Mouse (Mus musculus): ENCODE results near the gene Trafd1.

Gene Trafd1

GRCm38 (mm10) chr5:121384757-121385460 lies 523 bp downstream of the Trafd1 start:
- peak; percentile 35 to 42 for DNase-seq (ENCODE audit: low spot score in 2 of 2)

GRCm38 (mm10) chr5:121383857-121384756 lies 1.3 kb downstream of the Trafd1 start:
- DNase-seq (ENCODE audit: low spot score in 2 of 2) = no peak

GRCm38 (mm10) chr5:121380692-121381091 lies 4.7 kb downstream of the Trafd1 start:
- no peak for DNase-seq (ENCODE audit: low spot score in 2 of 2)

GRCm38 (mm10) chr5:121378678-121379256 lies 6.7 kb downstream of the Trafd1 start:
- no peak for DNase-seq (ENCODE audit: low spot score in 2 of 2)

GRCm38 (mm10) chr5:121376972-121377371 lies 8.5 kb downstream of the Trafd1 start:
- DNase-seq (ENCODE audit: low spot score in 2 of 2) = peak; percentile 40 to 65

- no peak for DNase-seq (ENCODE audit: low spot score in 2 of 2)
Measured at GRCm38 (mm10) chr5:121374790-121375189, 10.6 kb downstream of the Trafd1 start.

- no peak for DNase-seq (ENCODE audit: low spot score in 2 of 2)
Measured at GRCm38 (mm10) chr5:121371712-121372111, 13.7 kb downstream of the Trafd1 start.

- no peak for DNase-seq (ENCODE audit: low spot score in 2 of 2)
Measured at GRCm38 (mm10) chr5:121367255-121367654, 18.2 kb downstream of the Trafd1 start.

- DNase-seq (ENCODE audit: low spot score in 2 of 2) = no peak
Measured at GRCm38 (mm10) chr5:121366449-121367225, 18.8 kb downstream of the Trafd1 start.

GRCm38 (mm10) chr5:121363441-121363840 lies 22.0 kb downstream of the Trafd1 start:
- no peak for DNase-seq (ENCODE audit: low spot score in 2 of 2)

- DNase-seq (ENCODE audit: low spot score in 2 of 2) = no peak
Measured at GRCm38 (mm10) chr5:121361696-121362095, 23.7 kb downstream of the Trafd1 start.

GRCm38 (mm10) chr5:121359229-121359628 lies 26.2 kb downstream of the Trafd1 start:
- no peak for DNase-seq (ENCODE audit: low spot score in 2 of 2)

- DNase-seq (ENCODE audit: low spot score in 2 of 2) = no peak
Measured at GRCm38 (mm10) chr5:121343997-121344396, 41.4 kb downstream of the Trafd1 start.

- no peak for DNase-seq (ENCODE audit: low spot score in 2 of 2)
Measured at GRCm38 (mm10) chr5:121342490-121342889, 42.9 kb downstream of the Trafd1 start.

- DNase-seq (ENCODE audit: low spot score in 2 of 2) = no peak
Measured at GRCm38 (mm10) chr5:121340965-121341473, 44.4 kb downstream of the Trafd1 start.

- DNase-seq (ENCODE audit: low spot score in 2 of 2) = no peak
Measured at GRCm38 (mm10) chr5:121339507-121340230, 45.8 kb downstream of the Trafd1 start.

GRCm38 (mm10) chr5:121336776-121337175 lies 48.7 kb downstream of the Trafd1 start:
- no peak for DNase-seq (ENCODE audit: low spot score in 2 of 2)

- no peak for DNase-seq (ENCODE audit: low spot score in 2 of 2)
Measured at GRCm38 (mm10) chr5:121336009-121336408, 49.4 kb downstream of the Trafd1 start.

GRCm38 (mm10) chr5:121335426-121335825 lies 50.0 kb downstream of the Trafd1 start:
- no peak for DNase-seq (ENCODE audit: low spot score in 2 of 2)

- DNase-seq (ENCODE audit: low spot score in 2 of 2) = no peak
Measured at GRCm38 (mm10) chr5:121334454-121334853, 51.0 kb downstream of the Trafd1 start.

GRCm38 (mm10) chr5:121333976-121334375 lies 51.5 kb downstream of the Trafd1 start:
- DNase-seq (ENCODE audit: low spot score in 2 of 2) = no peak
